ENCODE assay signal across 26 mouse cellular contexts in genomic region chr2:30998443-30999260, GRCm38 (mm10). TPM values are rescaled to one million over a fixed set of nuclear protein-coding genes. Genes with fewer than 3 reads are reported as not detected.
DNase-seq lines count a peak whose midpoint lies in the region; ATAC-seq and TF ChIP-seq lines count a peak whose summit lies in the region.
"Had no signal": no experiment of that assay in that cellular context is flagged by ENCODE, and none has a peak within 500 bp of the region (broad histone marks: within the 10 kb centered on the region; RNA-seq: fewer than 3 reads in every experiment).

No protein-coding gene starts in this region.

- H3K36me3 ChIP-seq in heart, embryonic 15.5 days = peaks cover 26% of the 10 kb centered on the region
- H3K36me3 ChIP-seq in embryonic facial prominence, embryonic 14.5 days (ENCODE audit: control insufficient read depth, insufficient read depth, low read length) = peaks cover 22% of the 10 kb centered on the region; the same call in 1 of the 2 replicates
- H3K36me3 ChIP-seq in hindbrain, embryonic 12.5 days = peaks cover 29% of the 10 kb centered on the region
- no peaks in the 10 kb centered on the region for H3K36me3 ChIP-seq in myocyte (ENCODE audit: control insufficient read depth, insufficient read depth)

- no peaks in the 10 kb centered on the region for H3K79me2 ChIP-seq in myocyte (ENCODE audit: control insufficient read depth, insufficient read depth)

- H3K9ac ChIP-seq in heart, embryonic 15.5 days = no peak overlapping the region
- 0 out of 2 replicates have a peak overlapping the region, but pooled peaks have one; percentile 8 for H3K9ac ChIP-seq in embryonic facial prominence, embryonic 14.5 days (ENCODE audit: low read depth, low read length)
- no peak overlapping the region for H3K9ac ChIP-seq in hindbrain, embryonic 12.5 days
- H3K9ac ChIP-seq: embryonic facial prominence, embryonic 15.5 days; intestine, embryonic 15.5 days had no signal

- H3K4me2 ChIP-seq in heart, embryonic 15.5 days = peak overlapping the region; percentile 11; the same call in 1 of the 2 replicates
- H3K4me2 ChIP-seq in embryonic facial prominence, embryonic 14.5 days (ENCODE audit: low read depth, low read length) = no peak overlapping the region
- no peak overlapping the region for H3K4me2 ChIP-seq in hindbrain, embryonic 12.5 days (replicated peaks)
- peak overlapping the region; percentile 45 for H3K4me2 ChIP-seq in myocyte (ENCODE audit: low read depth)
- H3K4me2 ChIP-seq: embryonic facial prominence, embryonic 15.5 days; intestine, embryonic 15.5 days had no signal

- no peak for ATAC-seq in heart, embryonic 15.5 days (replicated peaks; ENCODE audit: insufficient number of reproducible peaks, insufficient read depth, low FRiP score, low read depth)
- peak; percentile 42; the same call in 1 of the 2 replicates for ATAC-seq in embryonic facial prominence, embryonic 14.5 days (ENCODE audit: low read depth)
- no peak for ATAC-seq in hindbrain, embryonic 12.5 days (ENCODE audit: low FRiP score)
- ATAC-seq: forebrain, embryonic 16.5 days; intestine, embryonic 15.5 days had no signal

- H3K27ac ChIP-seq in heart, embryonic 15.5 days = no peak overlapping the region
- no peak overlapping the region for H3K27ac ChIP-seq in embryonic facial prominence, embryonic 14.5 days (replicated peaks; ENCODE audit: low read depth, low read length)
- peak overlapping the region; percentile 32; the same call in 1 of the 2 replicates for H3K27ac ChIP-seq in hindbrain, embryonic 12.5 days
- H3K27ac ChIP-seq: embryonic facial prominence, embryonic 15.5 days; heart, adult 2 months; intestine, embryonic 15.5 days had no signal

- no peaks in the 10 kb centered on the region for H3K27me3 ChIP-seq in heart, embryonic 15.5 days
- no peaks in the 10 kb centered on the region for H3K27me3 ChIP-seq in embryonic facial prominence, embryonic 14.5 days (replicated peaks; ENCODE audit: control insufficient read depth, insufficient read depth, low read length)
- H3K27me3 ChIP-seq in hindbrain, embryonic 12.5 days = no peaks in the 10 kb centered on the region
- H3K27me3 ChIP-seq in myocyte (ENCODE audit: control insufficient read depth, insufficient read depth, insufficient read length) = no peaks in the 10 kb centered on the region
- H3K27me3 ChIP-seq: CH12.LX; embryonic facial prominence, embryonic 15.5 days; intestine, embryonic 15.5 days had no signal

- H3K4me3 ChIP-seq in heart, embryonic 15.5 days = no peak overlapping the region
- no peak overlapping the region for H3K4me3 ChIP-seq in embryonic facial prominence, embryonic 14.5 days (ENCODE audit: low read depth, low read length)
- no peak overlapping the region for H3K4me3 ChIP-seq in hindbrain, embryonic 12.5 days
- H3K4me3 ChIP-seq in myocyte = no peak overlapping the region
- H3K4me3 ChIP-seq: embryonic facial prominence, embryonic 15.5 days; heart, adult 2 months; intestine, embryonic 15.5 days had no signal

- H3K4me1 ChIP-seq in heart, embryonic 15.5 days (replicated peaks) = peaks cover 17% of the 10 kb centered on the region
- H3K4me1 ChIP-seq in embryonic facial prominence, embryonic 14.5 days (ENCODE audit: control insufficient read depth, insufficient read depth, low read length) = no peaks in the 10 kb centered on the region
- 0 out of 2 replicates have a peak, but pooled peaks cover 3% of the 10 kb centered on the region for H3K4me1 ChIP-seq in hindbrain, embryonic 12.5 days
- H3K4me1 ChIP-seq: intestine, embryonic 15.5 days had no signal

- DNase-seq in heart, postnatal 4 days = no peak
- DNase-seq in embryonic facial prominence, embryonic 14.5 days (ENCODE audit: low spot score) = no peak
- no peak for DNase-seq in right cerebral cortex, postnatal 14 days
- DNase-seq in thymus, postnatal 36 days = no peak
- DNase-seq in layer of hippocampus, adult 9-11 months = no peak
- DNase-seq: adrenal gland, adult 2 months; B cell, adult 2 months; cerebellum, adult 18-20 months; cerebellum, postnatal 25 days; gastrocnemius, postnatal 25 days; heart, adult 2 months; heart, postnatal 36 days; kidney, adult 8-10 months; kidney, postnatal 10 days; lung, postnatal 4 days; midbrain, embryonic 14.5 days; right cerebral cortex, postnatal 25 days; thymus, adult 2 months had no signal

- WGBS in heart, embryonic 15.5 days = 72% methylated on average over 8 of the region's 8 CpGs
- WGBS in embryonic facial prominence, embryonic 14.5 days = 56% methylated on average over 6 of the region's 8 CpGs
- WGBS in hindbrain, embryonic 12.5 days = 69% methylated on average over 8 of the region's 8 CpGs

- no peaks in the 10 kb centered on the region for H3K9me3 ChIP-seq in heart, embryonic 15.5 days (replicated peaks)
- no peaks in the 10 kb centered on the region for H3K9me3 ChIP-seq in embryonic facial prominence, embryonic 14.5 days (ENCODE audit: control insufficient read depth, low read length)
- H3K9me3 ChIP-seq in hindbrain, embryonic 12.5 days (replicated peaks) = no peaks in the 10 kb centered on the region
- H3K9me3 ChIP-seq: embryonic facial prominence, embryonic 15.5 days; G1E; intestine, embryonic 15.5 days had no signal

- no peak overlapping the region for H3ac ChIP-seq in myocyte (ENCODE audit: control insufficient read depth, insufficient read length)

- no peak for TF ChIP-seq POLR2A in myocyte (IDR thresholded peaks at IDR 0.05; ENCODE audit: insufficient read length, low read depth)

TF ChIP-seq in myocyte, 11 proteins besides CTCF, POLR2A, EP300 and RAD21:
- TF ChIP-seq MAX (IDR thresholded peaks at IDR 0.05; ENCODE audit: low read depth) (no peak), MYOD1 (IDR thresholded peaks at IDR 0.05; ENCODE audit: control insufficient read depth in 1 of 3, insufficient read length in 2 of 3, low read depth in 2 of 3) (peak in 2 of 3 experiments; percentile 29 to 55), E2F4 (IDR thresholded peaks at IDR 0.05; ENCODE audit: insufficient read depth) (no peak), MYOG (IDR thresholded peaks at IDR 0.05; ENCODE audit: control insufficient read depth in 1 of 3, insufficient read depth in 1 of 3, insufficient read length in 2 of 3, low read depth in 2 of 3) (peak in 2 of 3 experiments; percentile 33 to 78)
TF ChIP-seq in myocyte: peak in this region for 2.

RNA-seq across cellular contexts. Expression of gene Usp20, which starts 16.6 kb away (rescaled TPM):
- 38.5 and 42.9 TPM in 2 replicates for polyA plus RNA-seq in heart, embryonic 15.5 days (2015; fragmentation: Nextera tagmentation; extraction: Ambion mirVana)
- 10 to 100 TPM; 58.5 to 69.1 TPM for total RNA-seq in heart, postnatal 4 days (2021)
- 20.9 and 21.7 TPM in 2 replicates for polyA plus RNA-seq in embryonic facial prominence, embryonic 14.5 days (2014; fragmentation: Nextera tagmentation; extraction: Ambion mirVana)
- polyA plus RNA-seq in hindbrain, embryonic 12.5 days (2016; fragmentation: Nextera tagmentation; extraction: Ambion mirVana) = 35.0 and 37.9 TPM in 2 replicates
- 38.5 TPM for polyA plus RNA-seq in myocyte (2012; fragmentation: generic; extraction: Trizol)

RNA-seq across cellular contexts. Expression of gene BC005624, which starts 16.7 kb away (rescaled TPM):
- 33.3 and 38.4 TPM in 2 replicates for polyA plus RNA-seq in heart, embryonic 15.5 days (2015; fragmentation: Nextera tagmentation; extraction: Ambion mirVana)
- 10 to 100 TPM; 18.1 TPM for total RNA-seq in heart, postnatal 4 days (2021)
- polyA plus RNA-seq in embryonic facial prominence, embryonic 14.5 days (2014; fragmentation: Nextera tagmentation; extraction: Ambion mirVana) = 46.7 and 48.1 TPM in 2 replicates
- polyA plus RNA-seq in hindbrain, embryonic 12.5 days (2016; fragmentation: Nextera tagmentation; extraction: Ambion mirVana) = 75.2 and 75.4 TPM in 2 replicates
- 27.9 TPM for polyA plus RNA-seq in myocyte (2012; fragmentation: generic; extraction: Trizol)

RNA-seq across cellular contexts. Expression of gene Tor1a, which starts 30.9 kb away (rescaled TPM):
- 45.9 and 49.4 TPM in 2 replicates for polyA plus RNA-seq in heart, embryonic 15.5 days (2015; fragmentation: Nextera tagmentation; extraction: Ambion mirVana)
- total RNA-seq in heart, postnatal 4 days (2021) = 10 to 100 TPM; 20.5 to 20.6 TPM
- polyA plus RNA-seq in embryonic facial prominence, embryonic 14.5 days (2014; fragmentation: Nextera tagmentation; extraction: Ambion mirVana) = 68.3 and 68.8 TPM in 2 replicates
- polyA plus RNA-seq in hindbrain, embryonic 12.5 days (2016; fragmentation: Nextera tagmentation; extraction: Ambion mirVana) = 77.1 and 77.7 TPM in 2 replicates
- polyA plus RNA-seq in myocyte (2012; fragmentation: generic; extraction: Trizol) = 42.7 TPM

RNA-seq across cellular contexts. Expression of gene Tor1b, which starts 45.9 kb away (rescaled TPM):
- 20.4 and 25.0 TPM in 2 replicates for polyA plus RNA-seq in heart, embryonic 15.5 days (2015; fragmentation: Nextera tagmentation; extraction: Ambion mirVana)
- 10 to 100 TPM; 35.3 to 35.7 TPM for total RNA-seq in heart, postnatal 4 days (2021)
- 41.3 and 41.8 TPM in 2 replicates for polyA plus RNA-seq in embryonic facial prominence, embryonic 14.5 days (2014; fragmentation: Nextera tagmentation; extraction: Ambion mirVana)
- polyA plus RNA-seq in hindbrain, embryonic 12.5 days (2016; fragmentation: Nextera tagmentation; extraction: Ambion mirVana) = 22.9 and 23.2 TPM in 2 replicates
- 27.1 TPM for polyA plus RNA-seq in myocyte (2012; fragmentation: generic; extraction: Trizol)

Comparison
In these comparisons a context has a peak if more than half of its experiments do, and no peak if none do; other contexts are left out.
1. H3K4me2 ChIP-seq: peak in heart, embryonic 15.5 days (single experiment) and myocyte (single experiment); none in embryonic facial prominence, embryonic 14.5 days (single experiment) and hindbrain, embryonic 12.5 days (single experiment).